10 mouse cellular contexts compared by ENCODE assay signal in genomic region chr11:99206954-99207353, GRCm38 (mm10). TPM values are rescaled to one million over a fixed set of nuclear protein-coding genes. Genes with fewer than 3 reads are reported as not detected.
A peak's percentile ranks its signal among the peaks of the same experiment; 100 is the strongest.
DNase-seq lines count a peak whose midpoint lies in the region; ATAC-seq and TF ChIP-seq lines count a peak whose summit lies in the region.
"Had no signal": no experiment of that assay in that cellular context is flagged by ENCODE, and none has a peak within 500 bp of the region (broad histone marks: within the 10 kb centered on the region; RNA-seq: fewer than 3 reads in every experiment).

No protein-coding gene starts in this region.

- H3K4me3 ChIP-seq in lung, postnatal 0 days (ENCODE audit: low read depth, low read length), result no peak overlapping the region
- H3K4me3 ChIP-seq in hindbrain, embryonic 10.5 days, result no peak overlapping the region

- peak; percentile 38 for DNase-seq in adrenal gland, postnatal 14 days
- no peak for DNase-seq in adrenal gland, postnatal 4 days (ENCODE audit: low spot score in 2 of 2)
- DNase-seq in kidney, postnatal 14 days, result peak; percentile 16
- no peak for DNase-seq in kidney, adult 11 months
- peak; percentile 42 for DNase-seq in brain, embryonic 14.5 days (ENCODE audit: low read depth)
- DNase-seq in lung, postnatal 0 days (ENCODE audit: low spot score), result no peak
- DNase-seq in hindbrain, embryonic 10.5 days (ENCODE audit: low spot score), result no peak

- WGBS in lung, postnatal 0 days, result 7% methylated on average over 2 of the region's 2 CpGs
- WGBS in hindbrain, embryonic 10.5 days, result 36% methylated on average over 2 of the region's 2 CpGs

- TF ChIP-seq CTCF in brain, embryonic 14.5 days (IDR thresholded peaks at IDR 0.05; ENCODE audit: borderline replicate concordance, extremely low read depth, insufficient read depth, insufficient read length), result peak; percentile 63
- peak; percentile 60 for TF ChIP-seq CTCF in lung, postnatal 0 days (IDR thresholded peaks at IDR 0.05)

- no peak overlapping the region for H3K27ac ChIP-seq in lung, postnatal 0 days (ENCODE audit: low read length)
- H3K27ac ChIP-seq in hindbrain, embryonic 10.5 days, result no peak overlapping the region

- no peak for TF ChIP-seq POLR2A in brain, embryonic 14.5 days (IDR thresholded peaks at IDR 0.05; ENCODE audit: borderline replicate concordance, extremely low read depth, insufficient read depth, insufficient read length, poor library complexity, severe bottlenecking)

- no peak for ATAC-seq in lung, postnatal 0 days
- ATAC-seq in inflammation-experienced regulatory T-cells, adult 6 months, result no peak

- H3K27me3 ChIP-seq in lung, postnatal 0 days (replicated peaks; ENCODE audit: insufficient read depth, low read length), result no peaks in the 10 kb centered on the region
- H3K27me3 ChIP-seq in hindbrain, embryonic 10.5 days (ENCODE audit: insufficient read depth, poor library complexity, severe bottlenecking), result no peaks in the 10 kb centered on the region

- no peaks in the 10 kb centered on the region for H3K9me3 ChIP-seq in lung, postnatal 0 days (ENCODE audit: low read length)
- H3K9me3 ChIP-seq in hindbrain, embryonic 10.5 days, result no peaks in the 10 kb centered on the region

- H3K4me2 ChIP-seq in lung, postnatal 0 days (replicated peaks; ENCODE audit: low read depth, low read length), result no peak overlapping the region

- no peaks in the 10 kb centered on the region for H3K4me1 ChIP-seq in lung, postnatal 0 days (ENCODE audit: insufficient read depth, low read depth, low read length)
- H3K4me1 ChIP-seq in hindbrain, embryonic 10.5 days (replicated peaks), result no peaks in the 10 kb centered on the region

- H3K36me3 ChIP-seq in lung, postnatal 0 days (ENCODE audit: insufficient read depth, low read length), result peaks cover 10% of the 10 kb centered on the region; the same call in 1 of the 2 replicates
- H3K36me3 ChIP-seq in hindbrain, embryonic 10.5 days, result peaks cover 37% of the 10 kb centered on the region

- TF ChIP-seq EP300 in lung, postnatal 0 days (IDR thresholded peaks at IDR 0.05), result no peak

- H3K9ac ChIP-seq in lung, postnatal 0 days (replicated peaks; ENCODE audit: low read depth), result no peak overlapping the region

RNA-seq across cellular contexts. Expression of gene Smarce1, which starts 23.9 kb away (rescaled TPM):
- total RNA-seq in adrenal gland, postnatal 14 days (2021), result 77.0 and 93.4 TPM in 2 replicates
- 100 to 1,000 TPM in 1 of 2 experiments, 10 to 100 TPM in 1; 99.6 to 106 TPM for total RNA-seq in adrenal gland, postnatal 4 days (2021)
- polyA plus RNA-seq in brain, embryonic 14.5 days (2012; rRNA removed), result 162 and 270 TPM in 2 replicates
- polyA plus RNA-seq in lung, postnatal 0 days (2015; fragmentation: Nextera tagmentation; extraction: Ambion mirVana), result 133 and 136 TPM in 2 replicates
- 100 to 1,000 TPM; 127 to 184 (median 159) TPM for polyA plus RNA-seq in inflammation-experienced regulatory T-cells, adult 6 months (2017; shearing (Covaris generic))
- polyA plus RNA-seq in hindbrain, embryonic 10.5 days (2016; fragmentation: Nextera tagmentation; extraction: Ambion mirVana), result 289 and 317 TPM in 2 replicates

RNA-seq across cellular contexts. Expression of gene Krt222, which starts 36.9 kb away (rescaled TPM):
- total RNA-seq in adrenal gland, postnatal 14 days (2021), result 1.3 and 2.9 TPM in 2 replicates
- total RNA-seq in adrenal gland, postnatal 4 days (2021), result 1 to 10 TPM; 1.2 to 1.9 TPM
- 1.4 and 2.9 TPM in 2 replicates for polyA plus RNA-seq in brain, embryonic 14.5 days (2012; rRNA removed)
- polyA plus RNA-seq in lung, postnatal 0 days (2015; fragmentation: Nextera tagmentation; extraction: Ambion mirVana), result 0.40 and 0.44 TPM in 2 replicates
- 1 to 10 TPM; 2.1 to 2.7 (median 2.1) TPM for polyA plus RNA-seq in inflammation-experienced regulatory T-cells, adult 6 months (2017; shearing (Covaris generic))
- polyA plus RNA-seq in hindbrain, embryonic 10.5 days (2016; fragmentation: Nextera tagmentation; extraction: Ambion mirVana), result 0.15 and 0.59 TPM in 2 replicates
- total RNA-seq: hematopoietic stem cell, adult 5-6 weeks had no signal

RNA-seq across cellular contexts. Expression of gene Ccr7, which starts 52.1 kb away (rescaled TPM):
- 0.48 and 10.5 TPM in 2 replicates for total RNA-seq in adrenal gland, postnatal 14 days (2021)
- under 1 TPM; 0.34 to 0.51 TPM for total RNA-seq in adrenal gland, postnatal 4 days (2021)
- 0.07 TPM in 1 of 2 replicates, not detected in the other for polyA plus RNA-seq in brain, embryonic 14.5 days (2012; rRNA removed)
- 0.50 and 0.69 TPM in 2 replicates for polyA plus RNA-seq in lung, postnatal 0 days (2015; fragmentation: Nextera tagmentation; extraction: Ambion mirVana)
- 100 to 1,000 TPM in 2 of 3 experiments, 10 to 100 TPM in 1; 16.6 to 295 (median 286) TPM for polyA plus RNA-seq in inflammation-experienced regulatory T-cells, adult 6 months (2017; shearing (Covaris generic))
- polyA plus RNA-seq in hindbrain, embryonic 10.5 days (2016; fragmentation: Nextera tagmentation; extraction: Ambion mirVana), result 0.21 and 0.25 TPM in 2 replicates
- polyA plus RNA-seq: neural tube, embryonic 14.5 days had no signal

Comparison
In these comparisons a context has a peak if more than half of its experiments do, and no peak if none do; other contexts are left out.
1. DNase-seq: peak in adrenal gland, postnatal 14 days (single experiment), kidney, postnatal 14 days (single experiment) and brain, embryonic 14.5 days (single experiment); none in adrenal gland, postnatal 4 days (0 of 2), kidney, adult 11 months (single experiment), lung, postnatal 0 days (single experiment) and hindbrain, embryonic 10.5 days (single experiment).
2. RNA of gene Ccr7, which starts 52.1 kb away (polyA plus RNA-seq): 16.6 to 295 TPM in inflammation-experienced regulatory T-cells, adult 6 months; 0.50 to 0.69 TPM in lung, postnatal 0 days, 0.21 to 0.25 TPM in hindbrain, embryonic 10.5 days and 0.07 TPM in brain, embryonic 14.5 days; every median in the first group is over 10 times any median in the second.